Mouse (Mus musculus) liver, postnatal 0 days (tissue): ENCODE measurements around the gene Cstf1.

Experiments
- CTCF ChIP-seq: sonication (generic); IDR thresholded peaks from 2 replicates; pipeline ENCODE4 v1.5.1; 2016; ENCODE audit warnings: antibody characterized with exemption, low read depth
- EP300 ChIP-seq: IDR thresholded peaks from 2 replicates; pipeline ENCODE4 v1.6.1; 2016; ENCODE audit warnings: antibody characterized with exemption, low read depth, mild to moderate bottlenecking

DNA sequence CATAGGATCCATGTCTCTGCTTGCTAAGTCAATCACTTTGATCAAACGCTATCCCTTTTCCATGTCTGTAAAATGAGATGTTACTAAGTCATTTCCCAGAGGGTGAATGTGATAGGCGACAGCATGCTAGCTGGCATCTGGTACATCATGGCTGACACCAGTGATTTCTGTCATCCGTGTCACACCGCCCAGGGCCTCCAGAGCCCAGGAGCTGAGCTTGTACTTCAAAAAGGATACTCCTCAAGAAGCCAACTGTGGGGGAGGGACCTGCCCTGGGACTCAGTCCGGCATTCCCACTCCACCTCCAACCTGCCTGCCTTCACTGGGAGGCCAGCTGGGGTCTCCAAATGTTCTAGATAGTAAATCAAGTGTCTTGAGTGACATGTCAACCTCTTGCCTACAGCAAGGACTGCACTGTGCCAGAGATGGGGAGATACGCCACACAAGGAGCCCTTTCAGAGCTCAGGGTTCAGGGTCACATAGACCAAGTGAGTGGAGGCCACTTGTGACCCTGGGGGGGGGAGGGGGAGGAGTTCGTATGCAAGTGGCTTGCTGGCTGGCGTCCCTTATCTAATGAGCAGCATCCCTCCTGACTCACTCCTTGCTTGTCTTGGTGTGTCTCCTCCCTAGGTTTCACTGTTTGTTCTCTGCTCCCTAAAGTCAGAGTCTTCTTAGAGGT, 23.4 kb upstream of the Cstf1 start:
- TF ChIP-seq CTCF (no peak), EP300 (peak; percentile 77)
